Mouse (Mus musculus): ENCODE data around the gene Sfi1.
"Not testable (repeated sequence)": the region's sequence is repeated elsewhere in the genome, so short reads cannot be mapped to it uniquely, and the experiment has no call there.

DNA sequence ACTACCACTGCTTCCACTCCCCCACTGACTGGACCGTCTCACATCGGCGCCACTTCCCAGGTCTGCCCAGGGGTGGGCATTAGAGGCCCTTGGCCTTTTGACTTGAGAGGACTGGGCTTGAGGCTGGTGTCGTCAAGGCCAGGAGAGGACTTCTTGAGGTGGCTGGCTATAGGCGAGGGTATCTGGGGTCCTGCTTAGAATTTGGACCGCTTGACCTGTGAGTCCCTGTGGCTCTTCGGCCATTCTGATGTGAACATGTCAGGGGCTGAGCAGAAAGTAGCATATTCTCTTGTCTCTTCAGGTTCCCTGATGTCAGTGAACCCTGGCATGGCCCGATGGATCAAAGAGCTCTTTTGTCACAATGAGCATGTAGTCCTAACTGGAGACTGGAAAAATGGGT, 63.4 kb downstream of the Sfi1 start:
- TF ChIP-seq POLR2A (IDR thresholded peaks at IDR 0.05; ENCODE audit: borderline replicate concordance, extremely low read depth, low read depth, low read length); CTCF (IDR thresholded peaks at IDR 0.05; ENCODE audit: insufficient read depth, low read length): not testable (repeated sequence)

All from lung, adult 2 months (tissue).